Mouse (Mus musculus): ENCODE results near the gene Chaf1a.

DNA sequence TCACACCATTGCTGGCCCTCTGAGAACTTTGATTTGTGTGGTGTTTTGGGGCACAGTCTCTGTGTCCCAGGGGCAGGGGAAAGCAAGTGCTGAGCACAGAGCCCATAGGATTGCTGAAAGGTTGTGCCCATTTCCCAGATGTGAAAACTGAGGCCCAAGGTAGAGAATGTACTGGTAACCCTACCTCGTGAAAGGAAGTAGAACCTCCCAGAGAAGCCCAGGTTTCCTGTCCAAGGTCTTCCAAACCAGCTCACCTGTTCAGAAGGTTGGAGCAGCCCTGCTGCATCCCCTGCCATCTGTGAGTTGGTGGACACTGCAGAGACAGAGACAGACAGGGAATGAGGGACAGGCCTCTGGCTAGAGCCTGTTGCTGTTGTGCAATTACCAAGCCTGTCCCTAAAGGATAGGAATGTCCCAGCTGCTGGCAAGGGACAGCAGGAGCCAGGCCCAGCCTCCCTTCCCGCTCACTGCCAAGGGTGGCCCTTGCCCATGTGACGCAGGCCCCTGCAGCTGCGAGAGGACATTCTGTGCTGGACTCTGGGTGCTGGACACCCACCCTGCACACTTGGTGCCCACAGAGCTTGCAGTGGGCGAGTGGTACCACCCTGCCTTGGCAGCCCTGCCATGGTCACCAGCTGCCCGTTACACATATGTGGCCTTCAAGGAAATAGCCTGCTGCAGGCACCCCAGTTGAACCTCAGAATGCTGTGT is 68.2 kb downstream of the Chaf1a start:
- TF ChIP-seq CTCF (IDR thresholded peaks at IDR 0.05; ENCODE audit: control insufficient read depth, insufficient read depth, insufficient replicate concordance, low read depth, low read length) (no peak), POLR2A (IDR thresholded peaks at IDR 0.05; ENCODE audit: control insufficient read depth, low read depth, low read length) (no peak)

Measured in testis, adult 2 months (tissue).